Mouse (Mus musculus) cortical plate, adult 2 months (tissue): ENCODE results near the gene H2afv.

Experiments
- CTCF ChIP-seq: fragments of 200-500 bp; IDR thresholded peaks from 2 replicates; pipeline ENCODE4 v1.5.1; 2011; ENCODE audit warnings: mild to moderate bottlenecking, control low read depth, low read length; ENCODE audit not compliant: insufficient read depth; ENCODE audit errors: extremely low read depth
- POLR2A ChIP-seq: fragments of 200-500 bp; IDR thresholded peaks from 2 replicates; pipeline ENCODE4 v1.6.1; 2011; ENCODE audit warnings: mild to moderate bottlenecking, low read length, control low read depth; ENCODE audit not compliant: insufficient read depth; ENCODE audit errors: extremely low read depth

- TF ChIP-seq CTCF = no peak
- no peak for TF ChIP-seq POLR2A
These were observed 24.3 kb upstream of the H2afv start for GRCm38 (mm10) chr11:6468541-6468940.
